Mouse (Mus musculus): ENCODE data around the gene Apol8. TPM values are rescaled to one million over a fixed set of nuclear protein-coding genes. Genes with fewer than 3 reads are reported as not detected.
"Not testable (repeated sequence)": the region's sequence is repeated elsewhere in the genome, so short reads cannot be mapped to it uniquely, and the experiment has no call there.

Apol8 gene
- polyA plus RNA-seq, 1 experiment, result not detected

DNA sequence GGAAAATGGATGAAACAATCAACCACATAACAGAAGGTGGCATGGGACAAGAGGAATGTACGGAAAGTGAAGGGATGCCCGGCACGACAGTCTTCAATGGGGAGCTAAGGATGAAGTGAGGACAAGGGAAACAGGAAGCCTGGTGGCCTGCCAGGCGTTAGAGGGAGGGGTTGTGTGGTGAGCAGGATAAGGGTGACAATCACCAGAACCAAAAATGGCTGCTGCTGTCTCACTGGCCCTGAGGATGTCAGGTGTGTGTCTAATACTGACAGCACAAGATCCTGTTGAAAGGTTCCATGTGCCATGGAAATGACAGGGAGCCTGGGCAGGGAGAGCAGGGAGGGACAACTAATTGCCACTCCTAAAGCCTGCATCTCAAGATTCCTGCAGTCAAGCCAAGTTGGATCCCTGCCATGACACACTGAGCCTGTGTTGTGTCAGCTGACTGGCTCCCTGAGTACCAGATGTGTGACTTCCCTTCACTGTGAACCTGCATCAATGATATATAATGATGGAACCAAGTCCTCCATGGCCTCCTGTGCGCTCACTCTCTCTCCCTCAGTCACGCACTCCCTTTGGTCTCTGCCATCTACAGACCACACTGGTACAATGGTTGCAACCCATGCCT, 31.3 kb downstream of the Apol8 start:
- H3K27ac ChIP-seq (ENCODE audit: insufficient read depth, low read depth, low read length); H3K4me3 ChIP-seq (ENCODE audit: insufficient read depth, low read depth, low read length); H3K4me1 ChIP-seq (ENCODE audit: control insufficient read depth, insufficient read depth, low read length): not testable (repeated sequence)
- WGBS, result 75% methylated on average over 6 of the region's 6 CpGs

DNA sequence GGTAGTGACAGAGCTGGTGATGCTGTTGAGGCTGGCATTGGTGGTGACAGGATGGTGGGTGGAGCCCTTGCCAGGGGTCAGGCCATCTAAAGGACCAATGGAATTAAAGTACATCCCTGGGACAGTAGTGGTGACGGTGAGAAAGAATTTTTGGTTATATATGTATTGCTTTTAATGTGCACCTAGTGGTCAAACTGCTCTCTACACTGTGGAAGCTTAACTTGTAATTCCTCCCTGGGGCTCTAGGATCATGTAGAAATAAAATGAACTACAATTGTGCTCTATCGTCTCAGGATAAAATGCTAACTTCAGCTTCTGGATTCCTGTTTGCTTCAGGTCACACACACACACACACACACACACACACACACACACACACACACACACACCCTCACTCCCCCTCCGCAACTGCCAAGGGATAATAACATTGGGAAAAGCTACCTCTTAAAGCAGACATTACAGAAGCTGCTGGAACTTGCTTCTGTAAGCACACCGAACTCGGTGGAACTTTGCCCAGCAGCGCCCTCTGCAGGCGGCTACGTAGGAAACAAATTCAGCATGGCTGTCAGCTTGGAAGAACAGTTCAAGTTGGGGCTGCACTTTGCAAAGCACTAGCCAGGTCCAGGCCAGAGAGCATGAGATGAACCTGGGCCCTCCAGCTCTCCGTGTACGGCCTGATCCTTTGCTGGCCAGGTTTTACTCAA, 32.4 kb downstream of the Apol8 start:
- not testable (repeated sequence) for H3K4me3 ChIP-seq (ENCODE audit: insufficient read depth, low read depth, low read length); H3K4me1 ChIP-seq (ENCODE audit: control insufficient read depth, insufficient read depth, low read length); H3K27ac ChIP-seq (ENCODE audit: insufficient read depth, low read depth, low read length)
- WGBS, result 24% methylated on average over 3 of the region's 10 CpGs

DNA sequence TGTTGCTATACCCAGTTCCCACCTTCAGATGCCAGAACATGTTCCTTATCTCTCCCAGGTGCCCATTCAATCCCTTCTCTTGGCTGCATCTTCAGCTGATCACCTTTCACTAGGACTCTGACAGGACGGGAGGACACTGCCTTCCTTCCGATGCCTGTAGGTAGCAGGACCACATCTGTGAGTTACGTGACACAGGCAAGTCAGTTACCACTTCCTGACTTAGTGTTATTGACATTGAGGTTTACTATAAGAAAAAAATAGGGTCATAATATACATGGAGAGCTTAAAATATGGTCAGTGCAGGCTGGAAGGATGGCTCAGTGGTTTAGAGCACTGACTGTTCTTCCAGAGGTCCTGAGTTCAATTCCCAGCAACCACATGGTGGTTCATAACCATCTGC, 35.3 kb downstream of the Apol8 start:
- WGBS, result no CpG with 5 or more reads among the region's 3 CpGs
- not testable (repeated sequence) for H3K4me3 ChIP-seq (ENCODE audit: insufficient read depth, low read depth, low read length); H3K4me1 ChIP-seq (ENCODE audit: control insufficient read depth, insufficient read depth, low read length); H3K27ac ChIP-seq (ENCODE audit: insufficient read depth, low read depth, low read length)

DNA sequence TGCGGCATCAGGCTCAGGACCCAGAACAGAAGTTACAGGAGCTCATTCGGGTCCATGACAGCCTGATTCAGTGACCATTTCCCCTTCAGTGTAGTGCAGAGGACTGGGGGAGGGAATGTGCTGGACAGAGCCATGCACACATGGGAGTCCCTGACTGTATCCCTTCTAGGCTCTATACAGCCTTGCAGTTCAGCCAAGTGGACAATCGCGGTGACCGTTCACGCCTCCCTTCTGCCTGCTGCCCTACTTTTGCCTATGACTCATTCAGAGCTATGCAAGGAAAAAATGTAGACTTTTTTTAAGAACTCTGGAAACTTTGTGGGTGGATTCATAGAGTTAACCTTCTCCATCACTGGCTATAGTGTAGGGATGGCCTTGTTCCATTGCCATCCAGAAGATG, 38.6 kb downstream of the Apol8 start:
- 53% methylated on average over 4 of the region's 6 CpGs for whole genome bisulfite sequencing
- H3K4me3 ChIP-seq (ENCODE audit: insufficient read depth, low read depth, low read length); H3K27ac ChIP-seq (ENCODE audit: insufficient read depth, low read depth, low read length); H3K4me1 ChIP-seq (ENCODE audit: control insufficient read depth, insufficient read depth, low read length): not testable (repeated sequence)

DNA sequence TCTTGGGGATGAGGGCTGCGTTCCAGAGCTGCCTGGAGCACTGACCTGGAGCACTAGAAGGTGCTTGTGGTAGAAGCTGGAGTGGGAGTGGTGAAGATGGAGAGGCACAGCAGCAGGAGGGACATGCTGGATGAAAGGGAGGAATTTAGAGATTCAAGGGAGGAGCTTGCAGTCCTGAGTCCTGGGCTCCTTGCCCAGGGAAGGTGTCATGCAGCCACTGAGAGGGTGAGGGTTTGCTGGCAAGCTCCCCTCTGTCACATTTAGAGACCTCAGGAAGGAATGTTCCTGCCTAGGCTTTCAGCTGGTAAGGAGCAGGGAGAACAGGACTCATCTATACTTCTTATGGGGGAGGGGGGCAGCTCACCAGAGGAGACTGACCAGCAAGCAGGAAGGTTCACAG, 47.9 kb downstream of the Apol8 start:
- not testable (repeated sequence) for H3K4me1 ChIP-seq (ENCODE audit: control insufficient read depth, insufficient read depth, low read length); H3K4me3 ChIP-seq (ENCODE audit: insufficient read depth, low read depth, low read length); H3K27ac ChIP-seq (ENCODE audit: insufficient read depth, low read depth, low read length)
- 89% methylated on average over 1 of the region's 1 CpGs for WGBS

DNA sequence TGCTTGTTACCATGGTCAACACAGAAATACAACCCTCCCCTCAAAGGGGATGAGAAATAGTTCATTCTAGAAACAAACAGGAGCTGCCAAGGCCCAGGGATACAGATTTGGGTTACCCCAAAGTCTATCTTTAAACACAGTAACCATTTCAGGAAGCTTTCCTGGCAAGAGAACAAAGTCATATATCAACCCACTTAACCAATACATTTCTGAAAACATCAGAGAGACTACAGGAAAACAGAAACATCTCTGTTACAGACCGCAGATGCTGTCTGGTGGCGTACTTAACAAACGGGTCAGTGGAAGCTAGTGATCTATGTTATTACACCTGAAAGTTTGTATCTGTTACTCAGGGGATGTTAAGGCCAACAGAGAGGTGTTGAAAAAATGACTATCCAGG, 51.5 kb downstream of the Apol8 start:
- H3K27ac ChIP-seq (ENCODE audit: insufficient read depth, low read depth, low read length); H3K4me1 ChIP-seq (ENCODE audit: control insufficient read depth, insufficient read depth, low read length); H3K4me3 ChIP-seq (ENCODE audit: insufficient read depth, low read depth, low read length): not testable (repeated sequence)
- WGBS, result 83% methylated on average over 3 of the region's 3 CpGs

DNA sequence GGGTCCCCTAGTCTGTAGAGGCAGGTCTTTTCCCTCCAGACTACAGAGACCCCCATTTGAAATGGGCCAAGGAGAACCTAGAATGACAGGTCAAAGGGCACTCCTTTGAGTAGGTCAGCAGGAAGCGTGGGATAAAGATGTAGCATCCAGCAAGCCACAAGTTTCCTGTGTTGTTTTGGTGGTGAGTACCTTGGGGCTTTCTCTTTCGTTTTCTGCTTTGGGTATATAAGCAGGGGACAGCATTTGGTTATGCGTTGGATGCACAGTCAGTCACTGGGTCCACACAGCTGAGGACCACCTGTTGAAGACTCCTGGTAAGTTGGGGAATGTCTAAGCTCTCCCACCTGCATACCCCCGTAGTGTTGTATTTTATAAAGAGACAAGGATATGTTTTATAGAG, 58.1 kb downstream of the Apol8 start, which contains the start of gene Apol7e:
Apol7e (plus strand) TSS at position 202 of the 400 bp plus-strand sequence.
- H3K4me3 ChIP-seq (ENCODE audit: insufficient read depth, low read depth, low read length), result not testable (repeated sequence)

More for the DNA sequence above, 58.1 kb downstream of the Apol8 start, which contains the start of gene Apol7e:
- 89% methylated on average over 4 of the region's 4 CpGs for WGBS
- H3K4me1 ChIP-seq (ENCODE audit: control insufficient read depth, insufficient read depth, low read length); H3K27ac ChIP-seq (ENCODE audit: insufficient read depth, low read depth, low read length): not testable (repeated sequence)

Other genes starting within 250 kb of the Apol8 start
- gene Apol11a, start 248.7 kb downstream of the Apol8 start, polyA plus RNA-seq (2012; ENCODE audit: insufficient read depth, insufficient read length, low replicate concordance, missing spikeins), result not detected in 2 replicates
- not detected in 2 replicates for gene Apol7c, start 223.7 kb downstream of the Apol8 start, polyA plus RNA-seq (2012; ENCODE audit: insufficient read depth, insufficient read length, low replicate concordance, missing spikeins)
- gene 1700025B11Rik, start 195.1 kb downstream of the Apol8 start, polyA plus RNA-seq (2012; ENCODE audit: insufficient read depth, insufficient read length, low replicate concordance, missing spikeins), result not detected in 2 replicates
- gene Apol10b, start 160.9 kb downstream of the Apol8 start, polyA plus RNA-seq (2012; ENCODE audit: insufficient read depth, insufficient read length, low replicate concordance, missing spikeins), result not detected in 2 replicates
- gene Gm36245, start 157.7 kb downstream of the Apol8 start, polyA plus RNA-seq (2012; ENCODE audit: insufficient read depth, insufficient read length, low replicate concordance, missing spikeins), result not detected in 2 replicates
- gene Apol11b, start 113.7 kb downstream of the Apol8 start, polyA plus RNA-seq (2012; ENCODE audit: insufficient read depth, insufficient read length, low replicate concordance, missing spikeins), result not detected in 2 replicates
- not detected in 2 replicates for gene Apol7e, start 58.1 kb downstream of the Apol8 start, polyA plus RNA-seq (2012; ENCODE audit: insufficient read depth, insufficient read length, low replicate concordance, missing spikeins)
- gene Apol9b, start 28.0 kb downstream of the Apol8 start, polyA plus RNA-seq (2012; ENCODE audit: insufficient read depth, insufficient read length, low replicate concordance, missing spikeins), result not detected in 2 replicates
- gene Myh9, start 85.2 kb upstream of the Apol8 start, polyA plus RNA-seq (2012; ENCODE audit: insufficient read depth, insufficient read length, low replicate concordance, missing spikeins), result 307 and 350 TPM in 2 replicates
- gene Txn2, start 172.0 kb upstream of the Apol8 start, polyA plus RNA-seq (2012; ENCODE audit: insufficient read depth, insufficient read length, low replicate concordance, missing spikeins), result not detected in 2 replicates
- not detected in 2 replicates for gene Foxred2, start 199.7 kb upstream of the Apol8 start, polyA plus RNA-seq (2012; ENCODE audit: insufficient read depth, insufficient read length, low replicate concordance, missing spikeins)
- not detected in 2 replicates for gene Eif3d, start 213.8 kb upstream of the Apol8 start, polyA plus RNA-seq (2012; ENCODE audit: insufficient read depth, insufficient read length, low replicate concordance, missing spikeins)